Mouse (Mus musculus) urinary bladder, adult 2 months (tissue): ENCODE measurements around the gene Bend7. TPM values are rescaled to one million over a fixed set of nuclear protein-coding genes. Genes with fewer than 3 reads are reported as not detected.

ENCODE experiments used
- DNase-seq: peaks from one replicate; pipeline ENCODE4 v3.0.0; 2022; ENCODE audit warnings: low spot score
- polyA plus RNA-seq: library from polyadenylated mRNA; depleted of rRNA; stranded (reverse); fragments of >200 nt; gene quantifications from 2 replicates; pipeline ENCODE4 v1.2.3, GENCODE M21; 2012

The Bend7 gene
- polyA plus RNA-seq, 1 experiment: 3.2 TPM

DNA sequence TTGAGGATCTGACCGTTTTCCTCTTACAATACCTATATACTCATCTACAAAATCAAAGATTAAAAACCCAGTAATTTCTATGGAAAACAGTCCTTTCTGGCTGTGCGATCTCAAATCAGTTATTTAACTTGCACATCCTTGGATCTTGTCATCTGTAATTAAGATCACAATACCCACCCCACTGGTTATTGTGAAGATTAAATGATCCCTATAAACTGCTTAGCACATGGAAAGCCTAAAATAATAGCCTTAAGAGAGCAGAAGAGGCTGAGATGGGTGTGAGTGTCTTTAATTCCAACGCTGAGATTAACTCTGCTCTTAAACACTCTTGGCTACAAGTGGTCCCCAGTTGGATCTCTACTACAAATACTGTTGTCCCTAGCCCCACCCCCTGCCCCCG is 64.8 kb downstream of the Bend7 start:
- DNase-seq: no peak

DNA sequence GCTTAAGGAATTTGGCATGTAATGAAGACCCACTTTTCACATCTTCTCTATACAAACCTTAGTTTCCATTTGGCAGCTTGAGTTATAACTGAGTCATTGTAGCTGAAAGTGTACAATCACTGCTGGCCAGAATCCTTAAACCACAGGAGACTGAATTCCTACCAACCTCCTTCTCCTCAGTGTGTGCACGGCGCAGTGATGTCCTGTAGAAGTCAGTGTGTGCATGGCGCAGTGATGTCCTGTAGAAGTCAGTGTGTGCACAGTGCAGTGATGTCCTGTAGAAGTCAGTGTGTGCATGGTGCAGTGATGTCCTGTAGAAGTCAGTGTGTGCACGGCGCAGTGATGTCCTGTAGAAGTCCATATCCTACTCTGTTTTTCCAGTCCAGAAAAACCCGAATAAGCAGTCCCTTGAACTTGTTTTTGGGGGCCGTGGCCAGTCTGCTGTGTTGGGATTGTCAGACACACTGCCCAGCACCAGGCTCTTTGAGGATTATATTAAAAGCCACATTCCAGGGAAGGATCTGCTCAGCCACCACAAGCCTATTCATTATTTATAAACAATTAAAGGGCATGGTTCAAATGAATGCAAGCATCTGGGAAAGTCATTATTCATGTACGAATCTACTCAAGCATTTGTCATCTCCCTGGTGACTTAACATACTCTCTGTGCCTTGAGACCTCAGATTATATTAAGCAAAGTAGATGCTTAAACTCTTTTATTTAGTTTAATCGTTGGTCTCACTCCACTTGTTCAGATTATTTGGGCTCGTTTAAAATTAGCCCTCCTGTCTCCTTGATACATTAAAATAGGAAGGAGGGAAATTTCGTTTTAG is 65.4 kb downstream of the Bend7 start:
- no peak for DNase-seq

DNA sequence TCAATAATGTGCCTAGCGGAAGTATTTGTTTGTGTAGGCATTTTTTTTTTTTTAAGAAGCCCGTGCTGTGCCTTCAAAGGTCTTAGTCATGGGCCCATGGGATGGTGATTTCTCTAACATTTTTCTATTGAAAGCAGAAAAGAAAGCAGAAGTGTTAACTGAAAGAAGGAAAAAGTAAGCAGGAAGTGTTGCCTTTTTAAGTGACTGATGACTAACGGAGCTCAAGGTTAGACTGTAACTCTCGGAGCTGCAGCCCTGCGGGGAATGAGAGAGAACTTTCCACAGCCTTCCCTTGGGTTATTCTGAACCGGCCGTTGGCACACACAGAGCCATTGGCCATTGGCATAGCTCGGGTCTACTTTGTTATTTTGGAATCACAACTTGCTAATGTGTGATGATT is 66.4 kb downstream of the Bend7 start:
- no peak for DNase-seq

DNA sequence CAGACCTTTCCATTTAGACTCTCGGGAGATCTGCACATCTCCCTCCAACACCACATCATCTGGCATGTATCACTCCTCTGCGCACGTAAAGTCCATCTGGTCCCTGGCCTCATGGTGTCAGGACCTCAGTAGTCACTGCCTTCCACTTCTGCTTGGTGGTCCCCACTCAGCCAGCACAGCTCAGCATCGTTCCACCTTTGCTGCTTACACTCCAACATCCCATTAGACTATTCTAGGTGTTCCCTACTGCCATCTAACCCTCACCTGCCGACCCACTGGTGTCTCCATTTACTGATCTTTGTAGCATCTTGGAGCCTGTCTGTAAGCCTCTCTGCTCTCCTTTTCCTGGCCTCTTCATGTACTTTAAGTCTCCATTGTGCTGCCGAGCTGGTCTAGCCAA is 67.4 kb downstream of the Bend7 start:
- no peak for DNase-seq

DNA sequence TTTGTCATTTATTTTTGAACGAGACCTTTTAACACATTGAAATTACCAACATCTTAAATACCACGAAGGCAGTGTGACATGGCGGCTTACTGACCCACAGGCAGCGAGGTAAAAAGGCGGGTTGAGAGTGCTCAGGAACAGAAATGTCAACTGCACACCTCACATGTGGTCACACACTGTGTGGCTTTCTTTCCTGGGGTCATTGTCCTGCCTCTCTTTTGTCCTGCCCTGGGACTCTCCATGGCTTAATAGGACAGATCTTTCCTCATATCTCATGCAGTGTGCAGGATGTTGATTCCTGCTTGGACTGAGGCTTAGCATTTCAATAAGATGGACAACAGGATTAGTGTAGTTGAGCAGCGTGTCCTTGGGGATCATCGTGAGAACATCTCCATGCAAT is 69.6 kb downstream of the Bend7 start:
- no peak for DNase-seq

DNA sequence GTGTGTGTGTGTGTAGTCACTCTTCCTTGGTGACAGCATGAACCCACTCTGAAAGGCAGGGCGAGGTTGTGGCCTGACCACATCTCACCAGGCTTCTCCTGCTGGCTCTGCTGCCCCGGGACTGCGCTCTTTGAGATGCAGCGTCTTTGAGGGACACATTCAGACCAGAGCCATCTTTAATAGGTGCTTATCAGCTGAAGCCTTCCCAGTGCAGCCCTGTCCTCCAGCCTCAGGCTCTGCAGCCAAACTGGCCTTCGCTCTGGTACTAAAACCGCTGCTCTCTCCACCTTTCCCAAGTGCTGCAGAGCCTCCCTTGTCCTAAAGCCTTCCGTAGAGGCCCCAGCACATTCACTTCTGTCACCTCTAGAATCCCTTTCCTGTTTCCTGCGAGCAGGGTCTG is 74.0 kb downstream of the Bend7 start:
- no peak for DNase-seq

DNA sequence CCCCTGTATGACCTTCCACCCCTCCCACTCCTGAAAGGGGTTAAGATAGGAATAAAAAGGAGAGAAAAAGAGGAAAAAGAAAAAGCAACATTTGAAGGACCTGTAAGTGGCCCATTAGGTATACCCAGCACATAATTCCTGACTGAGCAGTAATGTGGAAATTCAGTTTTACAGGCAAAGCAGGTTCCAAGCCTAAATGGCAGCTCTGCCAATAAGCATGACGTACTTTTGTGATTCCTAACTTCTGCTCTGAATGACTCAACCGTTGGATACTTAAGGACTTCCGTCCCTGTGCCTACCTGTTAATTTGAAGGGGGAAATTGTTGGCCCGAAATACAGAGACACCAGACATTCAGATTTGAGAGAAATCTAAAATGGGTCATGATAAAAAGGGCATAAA is 74.9 kb downstream of the Bend7 start:
- DNase-seq: no peak

DNA sequence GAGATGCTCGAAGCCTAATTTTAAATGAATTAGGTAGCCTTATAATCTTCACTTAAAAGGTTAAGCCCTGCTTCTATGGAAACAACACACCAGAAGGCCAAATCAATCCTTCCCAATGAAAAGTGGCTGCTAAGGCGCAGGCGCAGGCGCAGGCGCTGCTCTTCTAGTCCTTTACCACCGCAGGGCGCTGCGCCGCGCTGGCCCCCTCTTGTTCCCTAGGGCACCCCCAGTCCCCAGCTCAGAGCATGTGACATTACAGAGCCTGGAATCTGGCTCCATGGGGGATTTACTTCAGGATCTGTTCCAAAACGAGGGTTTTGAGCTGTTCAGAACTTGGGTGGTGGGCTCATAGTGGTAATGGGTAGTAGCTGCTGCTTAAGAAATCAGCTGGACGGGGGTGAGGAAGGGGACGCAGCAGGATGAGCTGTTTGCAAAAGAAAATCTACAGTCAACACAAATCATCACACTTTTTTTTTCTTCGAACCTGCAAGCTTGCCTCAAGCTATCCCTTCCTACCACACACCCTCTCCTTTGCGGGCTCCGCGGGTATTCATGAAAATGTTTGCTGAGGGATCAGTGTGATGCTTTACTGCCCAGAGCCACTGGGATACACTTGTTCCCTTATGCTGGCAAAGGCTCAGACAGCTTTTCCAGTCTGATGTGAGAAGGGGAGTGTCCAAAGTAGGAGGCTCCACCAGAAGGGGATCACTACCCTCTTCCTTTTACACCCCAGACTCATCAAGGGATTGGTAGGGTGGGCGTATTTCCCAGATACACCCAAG is 85.0 kb downstream of the Bend7 start:
- DNase-seq: no peak

DNA sequence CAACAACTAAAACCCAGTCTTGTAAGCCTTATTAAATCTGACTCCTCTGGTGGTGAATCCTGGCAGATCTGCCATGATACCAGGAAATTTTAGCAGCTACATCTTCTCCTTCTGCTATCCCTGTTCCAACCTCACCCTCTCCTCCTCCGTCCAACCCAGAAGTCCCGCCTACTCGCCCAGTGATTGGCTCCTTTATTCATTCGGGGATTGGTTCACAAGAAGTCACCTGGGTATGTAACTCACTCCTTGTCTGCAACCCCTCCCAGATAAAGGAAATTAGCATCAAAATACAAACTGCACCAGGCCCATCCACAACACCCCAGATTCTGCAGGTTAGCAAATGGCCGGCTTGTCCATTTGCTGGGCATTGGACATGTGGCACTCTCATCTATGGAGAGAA is 98.7 kb downstream of the Bend7 start:
- no peak for DNase-seq

DNA sequence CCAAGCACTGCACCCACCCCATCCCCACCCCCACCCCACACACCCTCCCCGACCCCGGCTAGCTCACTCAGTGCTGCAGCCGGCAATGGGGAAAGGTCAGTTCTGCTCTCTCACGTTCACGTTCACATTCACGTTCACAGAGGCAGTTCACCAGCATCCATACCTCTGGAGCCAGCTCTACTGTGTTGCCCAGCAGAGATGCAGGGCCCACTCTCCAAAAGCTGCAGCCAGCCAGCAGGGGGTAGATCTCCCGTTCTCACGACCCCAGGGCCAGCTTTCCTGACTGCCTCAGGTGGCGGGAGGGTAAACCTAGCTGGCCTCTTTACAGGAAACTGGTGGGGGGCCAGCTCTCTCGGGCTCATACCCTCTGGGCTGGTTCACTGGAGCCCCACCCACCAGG is 100.0 kb downstream of the Bend7 start:
- no peak for DNase-seq

DNA sequence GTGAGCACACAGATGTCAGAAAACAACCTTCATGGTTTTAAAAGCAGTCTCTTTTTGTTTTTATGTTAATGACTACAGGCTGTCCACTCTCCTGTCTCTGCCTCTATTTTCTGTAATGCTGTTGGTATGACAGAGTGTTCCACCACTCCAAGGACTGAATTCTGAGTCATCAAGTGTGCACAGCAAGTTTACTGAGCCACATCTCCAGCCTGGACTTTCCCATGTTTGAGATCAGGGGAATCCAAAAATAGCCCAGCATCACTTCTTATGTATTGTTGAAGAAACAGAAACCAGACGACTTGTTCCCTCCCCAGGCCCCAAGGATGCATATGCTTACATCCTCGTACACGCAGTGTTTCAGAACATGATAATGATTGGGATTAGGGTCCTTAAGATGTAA is 102.6 kb downstream of the Bend7 start:
- no peak for DNase-seq

DNA sequence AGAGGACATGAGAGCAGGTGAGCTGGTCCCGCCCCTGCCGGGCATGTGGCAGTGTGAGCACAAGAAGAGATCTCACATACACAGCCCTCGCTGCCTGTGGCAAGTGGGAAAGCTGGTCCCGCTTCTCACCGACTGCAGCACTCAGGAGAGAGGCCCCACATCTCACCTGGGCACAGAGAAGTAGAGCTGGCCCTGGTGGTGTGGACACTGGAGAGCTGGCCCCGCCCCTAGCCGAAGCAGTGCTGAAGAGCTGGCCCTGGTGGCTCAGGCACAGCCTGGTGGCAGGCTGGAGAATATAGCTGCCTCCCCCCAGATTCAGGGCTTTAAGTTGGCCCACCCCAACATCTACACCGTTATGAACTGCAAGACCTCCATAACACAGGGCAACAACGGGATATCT is 106.4 kb downstream of the Bend7 start:
- DNase-seq: no peak

DNA sequence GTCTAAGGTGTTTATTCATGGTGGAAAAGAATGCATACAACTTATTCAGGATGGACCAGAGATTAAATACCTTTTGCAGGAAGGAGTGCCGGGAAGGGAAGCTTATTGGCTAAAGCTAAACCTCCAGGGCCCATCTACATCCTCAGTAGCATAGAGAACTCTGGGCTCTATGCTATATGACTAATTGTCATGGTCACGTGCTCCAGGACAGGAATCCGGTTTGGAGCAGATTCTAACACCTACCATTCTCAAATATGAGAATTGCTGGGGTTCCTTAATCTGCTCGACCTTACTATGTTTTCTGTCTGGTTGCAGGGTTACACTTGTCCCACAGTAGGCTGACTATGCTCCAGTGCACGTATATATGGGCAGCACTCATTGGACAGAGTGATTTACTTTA is 110.4 kb downstream of the Bend7 start:
- no peak for DNase-seq

DNA sequence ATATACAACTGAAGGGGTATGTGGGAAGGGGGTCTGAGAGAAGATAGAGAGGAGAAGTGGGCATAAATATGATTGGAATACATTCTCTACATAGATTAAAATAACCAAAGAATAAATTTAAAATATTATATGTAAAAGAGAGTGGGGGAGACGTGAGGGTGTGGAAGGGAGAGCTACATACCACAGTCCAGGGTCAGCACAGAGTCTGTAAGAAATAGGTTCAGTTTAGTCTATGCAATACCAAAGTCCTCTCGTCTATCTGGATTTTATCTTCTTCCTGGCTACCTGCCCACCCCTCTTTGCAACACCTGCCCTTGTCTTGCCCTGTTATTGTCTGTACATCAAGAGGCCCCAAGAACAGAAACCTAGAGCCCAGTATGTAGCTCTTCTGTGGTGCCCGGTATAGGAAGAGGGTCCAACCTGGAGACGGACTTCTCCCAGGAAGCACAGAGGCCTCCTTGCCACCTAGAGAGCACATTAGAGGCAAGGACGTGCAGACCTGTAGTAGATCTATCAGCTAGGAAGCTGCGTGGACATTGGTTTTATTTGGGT is 110.9 kb downstream of the Bend7 start:
- no peak for DNase-seq

DNA sequence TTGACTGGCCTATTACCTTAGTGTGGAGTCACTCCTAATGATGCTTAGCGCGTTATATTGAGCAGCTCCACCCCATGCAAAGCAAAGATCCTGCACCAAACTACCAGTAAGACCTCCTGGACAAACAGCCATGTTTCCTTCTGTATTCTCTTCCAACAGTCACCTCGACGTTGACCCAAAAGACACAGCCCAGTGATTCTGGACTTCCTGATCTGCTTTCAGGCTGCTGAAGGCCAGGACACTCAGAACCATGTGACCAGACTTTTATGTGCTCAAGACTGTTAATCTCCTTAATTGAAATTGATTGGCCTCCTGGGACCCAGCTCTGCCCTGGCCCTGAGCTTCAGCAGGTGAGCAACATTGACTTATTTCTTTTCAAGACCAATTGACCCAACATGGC is 111.4 kb downstream of the Bend7 start:
- no peak for DNase-seq

DNA sequence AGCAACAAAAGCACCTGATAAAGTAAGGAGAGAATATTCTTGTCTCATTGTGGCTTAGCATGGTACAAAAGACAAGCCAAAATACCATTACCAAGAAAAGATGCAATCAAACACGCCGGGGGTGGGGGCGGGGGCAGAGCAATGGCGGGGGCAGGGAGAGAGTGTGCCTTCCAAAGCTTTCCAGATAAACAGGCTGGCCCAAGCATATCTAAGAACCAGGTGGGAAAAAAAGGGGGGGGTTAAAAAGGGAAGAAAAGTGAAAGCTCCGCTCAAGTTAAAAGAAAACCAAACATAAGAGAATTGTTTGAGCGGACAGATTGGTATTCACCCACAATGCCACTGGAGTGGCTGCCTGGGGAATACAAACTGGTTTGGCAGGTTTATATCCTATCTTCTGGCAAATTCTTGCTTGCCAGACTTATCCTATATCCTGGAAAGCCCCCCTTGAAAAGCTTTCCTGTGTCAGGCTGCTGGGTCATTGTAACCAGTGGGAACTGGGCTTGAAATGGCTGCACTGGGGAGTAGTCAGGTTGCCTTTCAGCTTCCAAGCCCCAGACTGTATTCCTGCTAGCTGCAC is 111.9 kb downstream of the Bend7 start:
- DNase-seq: no peak

DNA sequence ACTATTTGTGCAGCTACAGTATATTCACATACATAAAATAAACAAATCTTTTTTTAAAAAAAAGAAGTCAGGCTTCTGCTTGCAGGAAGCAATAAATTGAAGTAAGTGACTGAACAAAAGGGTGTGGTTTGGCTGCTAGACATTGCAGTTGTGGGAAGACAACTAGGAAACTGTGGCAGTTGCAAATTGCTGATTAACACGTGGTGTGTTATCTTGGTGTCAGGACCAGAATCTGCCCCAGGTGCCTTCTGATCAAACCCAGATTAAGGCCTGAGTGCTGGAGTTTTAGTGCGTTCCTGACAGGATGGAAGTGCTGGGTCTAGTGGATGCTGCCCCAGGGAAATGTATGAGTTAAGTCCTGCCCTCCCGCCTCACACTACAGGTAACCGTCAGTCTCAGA is 113.9 kb downstream of the Bend7 start:
- no peak for DNase-seq

DNA sequence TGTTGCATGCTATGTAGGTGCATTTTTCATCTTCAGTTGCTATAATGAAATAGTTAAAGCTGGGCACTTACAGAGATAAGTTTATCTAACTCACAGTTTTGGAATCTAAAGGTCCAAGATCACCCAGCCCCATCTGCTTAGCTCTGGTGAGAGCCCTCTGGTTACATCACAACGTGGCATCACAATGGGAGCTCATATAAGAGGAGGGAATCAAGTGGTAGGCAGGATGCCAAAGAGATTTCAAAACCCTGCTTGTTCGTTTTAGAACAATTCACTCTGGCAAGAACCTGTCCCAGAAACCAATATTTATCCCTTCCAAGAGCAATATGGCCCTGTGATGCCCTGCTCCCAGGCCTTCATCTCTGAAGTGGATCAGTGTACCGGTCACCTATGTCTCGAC is 114.5 kb downstream of the Bend7 start:
- DNase-seq: no peak

DNA sequence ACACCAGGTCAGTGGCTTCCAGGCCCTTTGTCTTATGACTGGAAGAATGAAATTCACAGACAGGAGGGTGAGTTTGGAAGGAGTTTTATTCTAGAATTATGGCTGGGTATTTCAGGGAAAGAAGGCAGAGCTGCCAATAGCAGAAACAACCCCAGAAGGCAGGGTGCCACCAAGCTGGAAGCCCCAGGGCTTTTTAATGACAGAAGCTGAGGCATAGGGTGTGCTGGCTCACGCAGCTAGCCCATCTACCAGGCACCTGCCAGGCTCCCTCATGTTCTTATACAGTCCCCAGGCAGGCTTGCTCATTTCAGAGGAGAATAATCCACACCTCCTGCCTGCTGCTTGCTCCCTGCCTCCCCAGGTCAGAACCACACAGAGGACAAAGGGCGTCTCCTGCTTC is 131.8 kb downstream of the Bend7 start:
- no peak for DNase-seq
